Mouse (Mus musculus): ENCODE measurements around the gene Gpr152.

DNA sequence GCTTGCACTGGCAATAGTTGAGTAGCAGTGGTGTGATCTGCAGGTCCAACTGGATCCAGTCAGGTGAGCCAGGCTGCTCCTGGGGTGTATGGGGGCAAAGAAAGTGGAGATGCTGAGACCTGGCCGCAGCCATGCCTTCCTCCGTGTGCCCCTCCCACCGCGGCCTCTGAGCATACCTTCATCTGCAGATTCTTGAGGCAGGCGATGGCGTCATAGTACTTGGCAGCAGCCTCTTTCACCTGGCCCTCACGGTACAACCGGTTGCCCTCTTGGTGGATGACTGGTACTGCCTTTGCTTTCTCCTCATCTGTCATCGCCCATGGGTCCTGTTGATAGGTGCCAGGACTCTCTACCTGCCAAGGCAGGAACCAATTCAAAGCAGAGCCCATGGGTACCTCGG lies 24.4 kb upstream of the Gpr152 start:
- no peak for TF ChIP-seq CTCF (IDR thresholded peaks at IDR 0.05; ENCODE audit: control insufficient read depth, insufficient read depth, insufficient read length)
- no peak for TF ChIP-seq MAX (IDR thresholded peaks at IDR 0.05)
- no peak for TF ChIP-seq FOSL1 (IDR thresholded peaks at IDR 0.05; ENCODE audit: insufficient read depth, low read length, poor library complexity, severe bottlenecking)
- TF ChIP-seq MYOG (IDR thresholded peaks at IDR 0.05; ENCODE audit: control insufficient read depth, extremely low read depth, insufficient read length): no peak
- TF ChIP-seq USF1 (IDR thresholded peaks at IDR 0.05; ENCODE audit: low read depth): no peak
- no peak for TF ChIP-seq CEBPB (IDR thresholded peaks at IDR 0.05; ENCODE audit: low read depth)

Data from C2C12 (cell line).